Mouse (Mus musculus): ENCODE measurements around the gene Clpsl2.

- TF ChIP-seq EP300 (IDR thresholded peaks at IDR 0.05; ENCODE audit: low read depth) (no peak), CTCF (IDR thresholded peaks at IDR 0.05; ENCODE audit: low read depth) (no peak)
Measured at GRCm38 (mm10) chr17:28556635-28557396, 7.6 kb downstream of the Clpsl2 start.

Data from heart, postnatal 0 days (tissue).